Mouse (Mus musculus): ENCODE results near the gene Gmeb2. TPM values are rescaled to one million over a fixed set of nuclear protein-coding genes. Genes with fewer than 3 reads are reported as not detected.
A peak's percentile ranks its signal among the peaks of the same experiment; 100 is the strongest.

Gene Gmeb2
- total and polyA plus RNA-seq, 2 experiments = 7.4 to 16.1 TPM

DNA sequence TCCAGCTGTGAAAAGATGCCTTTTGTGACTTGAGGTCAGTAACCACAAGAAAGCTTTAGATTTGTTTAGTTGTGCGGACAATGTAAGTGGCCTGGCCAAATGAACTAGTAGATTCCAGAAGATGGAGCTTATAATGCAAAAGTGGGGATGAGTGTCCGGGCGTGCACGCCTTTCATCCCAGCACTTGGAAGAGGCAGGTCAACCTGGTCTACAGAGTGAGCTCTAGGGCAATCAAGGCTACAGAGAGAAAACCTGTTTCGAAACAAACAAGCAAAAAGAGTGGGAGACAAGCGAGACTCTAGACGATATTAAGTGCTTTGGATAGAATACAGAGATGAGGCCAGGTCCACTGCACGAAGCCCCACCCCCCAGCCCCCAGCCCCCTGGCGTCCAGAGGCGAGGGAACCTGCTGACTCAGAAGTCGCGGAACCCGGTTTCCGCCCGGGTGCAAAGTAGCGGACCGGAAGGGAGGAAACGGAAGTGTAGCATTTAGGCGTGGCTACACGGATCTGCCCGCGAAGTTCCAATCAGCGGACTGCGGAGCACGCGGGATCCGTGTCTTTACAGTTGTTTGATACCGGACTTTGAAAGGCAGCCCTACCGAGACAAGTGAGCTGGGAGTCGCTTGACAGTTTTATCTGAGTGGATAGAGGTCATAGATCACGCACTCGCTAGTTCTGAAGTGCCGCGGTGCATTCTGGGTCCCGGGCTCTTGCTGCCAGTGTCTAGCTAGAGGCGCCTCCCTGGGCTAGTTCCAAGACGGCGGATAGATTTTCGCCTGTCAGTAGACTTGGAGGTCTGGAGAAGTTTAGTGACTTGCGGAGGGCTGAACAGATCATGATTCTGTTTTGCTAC, 31.6 kb upstream of the Gmeb2 start, which contains the start of gene Rtel1:
TSS of gene Rtel1 (plus strand) at position 492 of the 855 bp plus-strand sequence.
- H3K36me3 ChIP-seq (ENCODE audit: control insufficient read depth, insufficient read depth, low read length) = peaks cover 5% of the 10 kb centered on the region; the same call in 1 of the 2 replicates
- TF ChIP-seq POLR2A (IDR thresholded peaks at IDR 0.05; ENCODE audit: extremely low read depth, insufficient read depth, low read length) (no peak), CTCF (IDR thresholded peaks at IDR 0.05; ENCODE audit: low read depth, low read length) (no peak)
- no peaks in the 10 kb centered on the region; the same call in 1 of the 2 replicates for H3K79me2 ChIP-seq (ENCODE audit: control insufficient read depth, insufficient read depth, low read length)
- H3K4me1 ChIP-seq (ENCODE audit: control insufficient read depth, insufficient read depth, low read length) = peaks cover 7% of the 10 kb centered on the region
- H3K9ac ChIP-seq (ENCODE audit: low read depth, low read length) = peak within 1 kb of the TSS; percentile 46
- H3K4me3 ChIP-seq (ENCODE audit: insufficient read depth, low read depth, low read length) = peak within 1 kb of the TSS; percentile 54
- H3K27me3 ChIP-seq (ENCODE audit: control insufficient read depth, insufficient read depth, low read length) = no peaks in the 10 kb centered on the region; the same call in 1 of the 2 replicates
- WGBS = 4% methylated on average over 40 of the region's 40 CpGs
- H3K27ac ChIP-seq (replicated peaks; ENCODE audit: insufficient read depth, low read depth, low read length) = peak within 1 kb of the TSS; percentile 61
- DNase-seq (ENCODE audit: extremely low read depth, low read depth, low spot score) = peak; percentile 76

DNA sequence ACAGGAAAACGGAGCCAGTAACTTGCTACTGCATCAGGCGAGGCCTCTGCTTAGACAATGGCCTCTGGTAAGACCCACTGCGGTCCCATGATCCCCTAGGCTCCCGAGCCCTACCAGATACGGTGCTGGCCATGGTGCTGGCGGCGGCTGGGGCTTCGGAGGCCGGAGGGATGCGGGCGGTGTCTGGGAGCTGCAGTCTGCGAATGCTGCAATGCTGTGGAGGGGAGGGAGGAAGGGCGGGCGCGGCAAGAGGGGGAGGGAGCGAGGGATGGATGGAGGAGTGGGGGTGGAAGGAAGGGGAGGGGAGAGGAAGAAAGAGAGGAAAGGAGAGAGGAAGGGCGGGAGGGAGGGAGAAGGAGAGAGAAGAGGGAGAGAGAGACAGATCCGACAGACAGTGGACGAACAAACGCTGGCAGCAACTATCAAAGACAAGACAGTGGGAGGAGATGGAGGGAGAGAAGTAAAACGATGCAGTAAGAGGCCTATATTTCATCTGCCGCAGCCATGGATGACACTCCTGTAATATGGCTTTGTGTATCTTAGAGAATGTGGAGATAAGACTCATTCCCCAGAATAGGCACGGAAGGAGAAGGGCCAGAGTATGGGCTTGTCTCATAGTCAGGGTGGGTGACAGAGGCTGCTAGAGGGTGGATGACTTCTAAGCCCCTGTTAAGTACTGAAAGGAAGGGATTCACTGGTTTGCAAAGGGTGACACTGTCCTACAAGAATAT, 26.4 kb upstream of the Gmeb2 start, which contains the start of gene Stmn3:
TSS of gene Stmn3 (minus strand) at position 421 of the 731 bp plus-strand sequence.
- peaks cover 6% of the 10 kb centered on the region for H3K4me1 ChIP-seq (ENCODE audit: control insufficient read depth, insufficient read depth, low read length)
- TF ChIP-seq POLR2A (IDR thresholded peaks at IDR 0.05; ENCODE audit: extremely low read depth, insufficient read depth, low read length) (no peak), CTCF (IDR thresholded peaks at IDR 0.05; ENCODE audit: low read depth, low read length) (no peak)
- DNase-seq (ENCODE audit: extremely low read depth, low read depth, low spot score) = no peak
- 22% methylated on average over 22 of the region's 23 CpGs for WGBS
- no peaks in the 10 kb centered on the region for H3K36me3 ChIP-seq (ENCODE audit: control insufficient read depth, insufficient read depth, low read length)
- H3K4me3 ChIP-seq (ENCODE audit: insufficient read depth, low read depth, low read length) = no peak within 1 kb of the TSS
- H3K9ac ChIP-seq (ENCODE audit: low read depth, low read length) = no peak within 1 kb of the TSS
- H3K79me2 ChIP-seq (ENCODE audit: control insufficient read depth, insufficient read depth, low read length) = no peaks in the 10 kb centered on the region
- peaks cover 14% of the 10 kb centered on the region for H3K27me3 ChIP-seq (ENCODE audit: control insufficient read depth, insufficient read depth, low read length)
- H3K27ac ChIP-seq (replicated peaks; ENCODE audit: insufficient read depth, low read depth, low read length) = no peak within 1 kb of the TSS

DNA sequence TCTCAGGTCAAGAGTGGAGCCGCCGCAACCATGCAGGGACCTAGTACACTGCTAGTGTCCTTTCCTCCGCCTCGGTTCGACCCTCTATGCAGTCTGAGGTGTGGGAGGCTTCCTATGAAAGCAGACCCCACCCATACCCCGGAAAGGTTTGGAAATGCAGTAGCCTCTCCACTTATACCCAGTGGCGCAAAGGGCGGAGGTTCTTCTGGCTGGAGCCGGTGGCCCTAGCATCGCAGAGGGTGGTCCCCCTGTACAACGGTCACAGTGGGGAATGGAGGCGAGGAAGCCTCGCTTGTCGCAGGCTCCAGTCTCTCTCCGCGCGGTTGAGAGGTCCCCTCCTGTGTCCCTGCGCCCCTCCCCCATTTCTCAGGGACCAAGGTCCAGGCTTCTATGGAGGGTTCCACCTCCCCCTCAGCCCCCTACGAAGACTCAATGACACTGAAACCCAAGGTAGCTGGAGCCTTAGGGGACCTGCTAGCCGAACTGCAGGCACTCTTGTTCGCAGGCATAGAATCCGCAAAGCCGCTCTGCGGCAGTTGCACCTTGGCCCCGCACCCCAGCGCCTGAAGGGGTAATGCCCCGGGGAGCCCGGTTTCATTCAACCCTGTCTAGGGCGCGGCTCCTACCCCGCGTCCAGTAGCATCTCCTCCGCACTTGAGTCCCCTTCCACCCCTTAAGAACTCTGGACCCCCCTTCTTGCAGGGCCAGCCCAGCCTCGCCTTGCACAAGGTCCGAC, 25.7 kb upstream of the Gmeb2 start:
- no peak overlapping the region for H3K27ac ChIP-seq (replicated peaks; ENCODE audit: insufficient read depth, low read depth, low read length)
- peaks cover 14% of the 10 kb centered on the region for H3K27me3 ChIP-seq (ENCODE audit: control insufficient read depth, insufficient read depth, low read length)
- H3K4me1 ChIP-seq (ENCODE audit: control insufficient read depth, insufficient read depth, low read length) = peaks cover 3% of the 10 kb centered on the region; the same call in 1 of the 2 replicates
- H3K79me2 ChIP-seq (ENCODE audit: control insufficient read depth, insufficient read depth, low read length) = no peaks in the 10 kb centered on the region
- TF ChIP-seq POLR2A (IDR thresholded peaks at IDR 0.05; ENCODE audit: extremely low read depth, insufficient read depth, low read length) = no peak
- no peak for TF ChIP-seq CTCF (IDR thresholded peaks at IDR 0.05; ENCODE audit: low read depth, low read length)
- no peak overlapping the region for H3K4me3 ChIP-seq (ENCODE audit: insufficient read depth, low read depth, low read length)
- no peaks in the 10 kb centered on the region for H3K36me3 ChIP-seq (ENCODE audit: control insufficient read depth, insufficient read depth, low read length)
- no peak overlapping the region for H3K9ac ChIP-seq (ENCODE audit: low read depth, low read length)
- 16% methylated on average over 35 of the region's 35 CpGs for WGBS
- no peak for DNase-seq (ENCODE audit: extremely low read depth, low read depth, low spot score)

DNA sequence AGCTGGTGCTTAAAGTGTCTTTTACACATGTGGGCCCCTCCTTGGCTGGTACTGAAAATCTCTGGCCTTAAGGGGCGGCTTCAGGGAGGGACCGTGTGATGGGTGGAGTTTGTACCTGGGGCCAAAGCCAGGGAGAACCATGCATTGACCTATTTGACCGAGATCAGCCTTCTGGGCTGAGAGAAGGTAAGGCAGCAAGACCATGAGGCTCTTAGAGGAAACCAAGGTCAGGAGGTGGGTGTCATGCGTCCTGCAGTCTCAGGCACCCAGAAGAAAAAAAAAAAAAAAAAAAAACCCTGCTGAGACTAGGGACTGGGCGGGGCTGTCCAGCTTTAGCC, 25.1 kb upstream of the Gmeb2 start:
- H3K36me3 ChIP-seq (ENCODE audit: control insufficient read depth, insufficient read depth, low read length) = no peaks in the 10 kb centered on the region
- H3K27ac ChIP-seq (replicated peaks; ENCODE audit: insufficient read depth, low read depth, low read length) = no peak overlapping the region
- peaks cover 14% of the 10 kb centered on the region for H3K27me3 ChIP-seq (ENCODE audit: control insufficient read depth, insufficient read depth, low read length)
- no peak overlapping the region for H3K9ac ChIP-seq (ENCODE audit: low read depth, low read length)
- whole genome bisulfite sequencing = 30% methylated on average over 5 of the region's 5 CpGs
- no peak for TF ChIP-seq POLR2A (IDR thresholded peaks at IDR 0.05; ENCODE audit: extremely low read depth, insufficient read depth, low read length)
- no peak for TF ChIP-seq CTCF (IDR thresholded peaks at IDR 0.05; ENCODE audit: low read depth, low read length)
- DNase-seq (ENCODE audit: extremely low read depth, low read depth, low spot score) = no peak
- no peak overlapping the region for H3K4me3 ChIP-seq (ENCODE audit: insufficient read depth, low read depth, low read length)
- H3K79me2 ChIP-seq (ENCODE audit: control insufficient read depth, insufficient read depth, low read length) = no peaks in the 10 kb centered on the region
- H3K4me1 ChIP-seq (ENCODE audit: control insufficient read depth, insufficient read depth, low read length) = peaks cover 3% of the 10 kb centered on the region; the same call in 1 of the 2 replicates

DNA sequence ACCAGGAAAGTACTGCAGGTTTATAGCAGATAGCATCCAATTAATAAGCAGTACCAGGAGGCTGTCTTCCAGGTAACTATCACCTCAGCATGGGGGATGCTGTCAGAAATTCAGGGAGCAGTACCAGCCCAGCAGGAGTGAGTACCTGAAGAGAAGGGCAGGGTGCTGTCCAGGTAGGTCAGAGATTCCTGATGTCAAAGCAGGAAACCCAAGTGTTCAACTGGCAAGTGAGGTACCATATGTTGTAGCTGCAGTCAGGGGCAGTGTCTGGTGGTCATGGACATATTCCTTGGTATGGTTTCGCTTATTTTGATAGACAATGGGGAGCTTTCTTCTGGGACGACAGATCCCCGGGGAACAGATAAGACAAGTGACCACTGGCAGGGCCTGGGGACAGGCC, 24.6 kb upstream of the Gmeb2 start:
- Histone ChIP-seq H3K4me3 (ENCODE audit: insufficient read depth, low read depth, low read length) (no peak overlapping the region), H3K79me2 (ENCODE audit: control insufficient read depth, insufficient read depth, low read length) (no peaks in the 10 kb centered on the region), H3K36me3 (ENCODE audit: control insufficient read depth, insufficient read depth, low read length) (no peaks in the 10 kb centered on the region), H3K9ac (ENCODE audit: low read depth, low read length) (no peak overlapping the region), H3K27ac (replicated peaks; ENCODE audit: insufficient read depth, low read depth, low read length) (no peak overlapping the region), H3K27me3 (ENCODE audit: control insufficient read depth, insufficient read depth, low read length) (peaks cover 14% of the 10 kb centered on the region), H3K4me1 (ENCODE audit: control insufficient read depth, insufficient read depth, low read length) (peaks cover 3% of the 10 kb centered on the region; the same call in 1 of the 2 replicates)
- 81% methylated on average over 3 of the region's 3 CpGs for WGBS
- no peak for DNase-seq (ENCODE audit: extremely low read depth, low read depth, low spot score)
- TF ChIP-seq CTCF (IDR thresholded peaks at IDR 0.05; ENCODE audit: low read depth, low read length) (no peak), POLR2A (IDR thresholded peaks at IDR 0.05; ENCODE audit: extremely low read depth, insufficient read depth, low read length) (no peak)

Measured in liver, adult 2 months (tissue).